Mouse (Mus musculus) olfactory bulb, adult 2 months (tissue): ENCODE results near the gene Map3k20.

Source experiments
- CTCF ChIP-seq: fragments of 200-500 bp; IDR thresholded peaks from 2 replicates; pipeline ENCODE4 v1.5.1; 2012; ENCODE audit warnings: low read depth, mild to moderate bottlenecking, low read length, moderate library complexity; ENCODE audit not compliant: insufficient read depth
- POLR2A ChIP-seq: fragments of 200-500 bp; IDR thresholded peaks from 2 replicates; pipeline ENCODE4 v1.6.1; 2012; ENCODE audit warnings: mild to moderate bottlenecking, low read depth, low read length, moderate library complexity; ENCODE audit not compliant: insufficient read depth

DNA sequence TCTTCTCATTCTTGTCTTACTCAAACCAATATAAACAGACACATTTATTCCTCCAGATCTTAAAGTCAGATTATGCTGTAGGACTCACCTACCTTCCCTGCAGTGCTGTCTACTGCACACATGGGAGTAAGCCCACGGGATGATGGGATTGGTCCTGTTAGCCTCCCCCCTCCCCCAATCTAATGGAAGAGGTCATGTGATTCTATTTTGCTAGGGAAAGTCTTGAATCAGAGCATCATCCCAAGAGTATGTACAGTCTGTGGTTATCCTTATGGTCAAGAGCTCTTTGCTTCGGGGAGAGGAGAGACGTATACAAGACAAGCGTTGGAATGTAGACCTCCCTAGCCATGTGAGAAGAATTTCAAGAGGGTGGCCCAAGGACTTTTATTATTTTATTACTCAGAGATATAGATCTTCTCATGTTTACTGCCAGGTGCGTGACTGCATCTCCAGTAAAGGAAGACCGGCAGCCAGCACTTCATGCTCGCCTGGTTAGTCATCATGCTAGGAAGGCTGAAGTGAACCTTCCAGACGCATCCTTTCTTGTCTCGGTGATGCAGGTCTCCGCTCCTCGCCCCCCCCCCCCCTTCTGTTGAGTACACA is 3.6 kb downstream of the Map3k20 start:
- TF ChIP-seq CTCF, result no peak
- no peak for TF ChIP-seq POLR2A
